Mouse (Mus musculus) neural tube, embryonic 11.5 days (tissue): ENCODE results near the gene Ascl2. TPM values are rescaled to one million over a fixed set of nuclear protein-coding genes. Genes with fewer than 3 reads are reported as not detected.
A peak's percentile ranks its signal among the peaks of the same experiment; 100 is the strongest.

Source experiments
- ATAC-seq: fragments of 200-750 bp; cut with Nextera tagmentation; 2 replicates; pipeline ENCODE4 v1.8.0; 2017; ENCODE audit warnings: moderate number of reproducible peaks, mild to moderate bottlenecking, moderate TSS enrichment, moderate library complexity; ENCODE audit not compliant: insufficient read depth, low FRiP score, low TSS enrichment
- DNase-seq: peaks from one replicate; pipeline ENCODE4 v3.0.0-alpha.2; 2015; ENCODE audit warnings: low spot score
- H3K27ac ChIP-seq: fragments of 300-500 bp; sonication (generic); 2 replicates; pipeline ENCODE4 v1.5.1; 2014; ENCODE audit warnings: low read depth, mild to moderate bottlenecking, low read length
- H3K27me3 ChIP-seq: fragments of 300-500 bp; sonication (generic); 2 replicates; pipeline ENCODE4 v1.6.1; 2014; ENCODE audit warnings: mild to moderate bottlenecking, low read length, mixed read lengths; ENCODE audit not compliant: control insufficient read depth, insufficient read depth
- H3K36me3 ChIP-seq: fragments of 300-500 bp; sonication (generic); 2 replicates; pipeline ENCODE4 v1.6.1; 2014; ENCODE audit warnings: mild to moderate bottlenecking, low read length, moderate library complexity, mixed read lengths; ENCODE audit not compliant: control insufficient read depth, insufficient read depth
- H3K4me1 ChIP-seq: fragments of 300-500 bp; sonication (generic); 2 replicates; pipeline ENCODE4 v1.6.1; 2014; ENCODE audit warnings: low read length, mixed read lengths; ENCODE audit not compliant: control insufficient read depth, insufficient read depth
- H3K4me2 ChIP-seq: fragments of 300-500 bp; sonication (generic); 2 replicates; pipeline ENCODE4 v1.6.1; 2014; ENCODE audit warnings: low read depth, mild to moderate bottlenecking, moderate library complexity
- H3K4me3 ChIP-seq: fragments of 300-500 bp; sonication (generic); 2 replicates; pipeline ENCODE4 v1.5.1; 2014; ENCODE audit warnings: low read depth, low read length
- H3K9ac ChIP-seq: fragments of 300-500 bp; sonication (generic); 2 replicates; pipeline ENCODE4 v1.6.1; 2014; ENCODE audit warnings: mild to moderate bottlenecking, low read length
- H3K9me3 ChIP-seq: fragments of 300-500 bp; sonication (generic); 2 replicates; pipeline ENCODE4 v1.6.1; 2016; ENCODE audit warnings: low read length; ENCODE audit not compliant: control insufficient read depth
- WGBS: fragments of 180-500 bp; shearing (Covaris S2); extraction: QIAGEN DNeasy Blood & Tissue Kit; methylation state at CpG from one replicate; pipeline ENCODE4 v1.1.7; 2014; 5-methylcytosine and 5-hydroxymethylcytosine counted together
- polyA plus RNA-seq: library from polyadenylated mRNA; unstranded; fragments of >200 nt; fragmentation: Nextera tagmentation; extraction: Ambion mirVana; gene quantifications from 2 replicates; pipeline ENCODE4 v1.2.1, GENCODE M21; 2014

The Ascl2 gene
- polyA plus RNA-seq, 1 experiment from 2014 or later: 0.66 TPM

DNA sequence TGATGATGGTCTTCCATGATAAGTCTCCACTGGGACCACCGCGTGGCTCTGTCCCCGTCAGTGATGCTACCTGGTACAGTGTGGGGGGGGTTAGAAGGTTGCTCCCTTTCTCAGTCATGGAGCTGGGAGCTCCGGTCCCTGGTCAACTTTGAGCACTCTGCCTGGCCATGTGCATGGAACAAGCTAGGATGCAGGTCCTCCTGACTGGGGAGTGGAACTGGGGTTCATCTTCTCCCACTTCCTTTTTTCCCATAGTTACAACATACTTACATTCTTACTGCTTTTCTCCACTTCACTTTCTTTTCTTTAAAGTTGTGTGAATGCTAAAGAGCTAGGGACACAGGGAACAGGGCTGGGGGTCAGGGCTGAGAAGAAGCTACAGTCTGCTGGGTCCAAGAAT is 16.1 kb upstream of the Ascl2 start:
- Histone ChIP-seq H3K4me1 (no peaks in the 10 kb centered on the region), H3K27me3 (no peaks in the 10 kb centered on the region), H3K27ac (no peak overlapping the region), H3K9me3 (no peaks in the 10 kb centered on the region), H3K4me3 (no peak overlapping the region), H3K36me3 (no peaks in the 10 kb centered on the region), H3K9ac (no peak overlapping the region), H3K4me2 (no peak overlapping the region)
- WGBS: 93% methylated on average over 4 of the region's 4 CpGs
- no peak for DNase-seq
- no peak for ATAC-seq

DNA sequence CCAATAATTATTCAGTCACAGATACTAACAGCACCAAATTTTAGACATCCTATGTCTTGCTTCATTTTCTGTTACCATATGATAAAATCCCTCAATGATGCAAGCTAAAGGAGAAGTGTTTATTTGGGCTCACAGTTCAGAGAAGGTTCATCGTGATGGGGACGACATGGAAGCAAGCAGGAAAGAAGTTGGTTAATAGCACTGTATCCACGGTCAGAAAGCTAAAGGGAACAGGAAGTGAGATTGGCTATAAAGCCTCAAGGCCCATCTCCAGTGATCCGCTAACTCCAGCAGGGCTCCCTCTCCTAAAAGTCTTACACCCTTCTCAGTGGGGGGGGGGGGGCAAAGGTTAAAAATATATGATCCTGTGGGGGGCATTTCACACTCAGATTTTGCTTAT is 12.8 kb upstream of the Ascl2 start:
- ATAC-seq: no peak
- H3K9me3 ChIP-seq: no peaks in the 10 kb centered on the region
- no peak for DNase-seq
- no peak overlapping the region for H3K9ac ChIP-seq
- no peaks in the 10 kb centered on the region for H3K4me1 ChIP-seq
- H3K27ac ChIP-seq: no peak overlapping the region
- no peaks in the 10 kb centered on the region for H3K27me3 ChIP-seq
- no peak overlapping the region for H3K4me3 ChIP-seq
- 75% methylated on average over 4 of the region's 4 CpGs for WGBS
- no peak overlapping the region for H3K4me2 ChIP-seq
- H3K36me3 ChIP-seq: no peaks in the 10 kb centered on the region

DNA sequence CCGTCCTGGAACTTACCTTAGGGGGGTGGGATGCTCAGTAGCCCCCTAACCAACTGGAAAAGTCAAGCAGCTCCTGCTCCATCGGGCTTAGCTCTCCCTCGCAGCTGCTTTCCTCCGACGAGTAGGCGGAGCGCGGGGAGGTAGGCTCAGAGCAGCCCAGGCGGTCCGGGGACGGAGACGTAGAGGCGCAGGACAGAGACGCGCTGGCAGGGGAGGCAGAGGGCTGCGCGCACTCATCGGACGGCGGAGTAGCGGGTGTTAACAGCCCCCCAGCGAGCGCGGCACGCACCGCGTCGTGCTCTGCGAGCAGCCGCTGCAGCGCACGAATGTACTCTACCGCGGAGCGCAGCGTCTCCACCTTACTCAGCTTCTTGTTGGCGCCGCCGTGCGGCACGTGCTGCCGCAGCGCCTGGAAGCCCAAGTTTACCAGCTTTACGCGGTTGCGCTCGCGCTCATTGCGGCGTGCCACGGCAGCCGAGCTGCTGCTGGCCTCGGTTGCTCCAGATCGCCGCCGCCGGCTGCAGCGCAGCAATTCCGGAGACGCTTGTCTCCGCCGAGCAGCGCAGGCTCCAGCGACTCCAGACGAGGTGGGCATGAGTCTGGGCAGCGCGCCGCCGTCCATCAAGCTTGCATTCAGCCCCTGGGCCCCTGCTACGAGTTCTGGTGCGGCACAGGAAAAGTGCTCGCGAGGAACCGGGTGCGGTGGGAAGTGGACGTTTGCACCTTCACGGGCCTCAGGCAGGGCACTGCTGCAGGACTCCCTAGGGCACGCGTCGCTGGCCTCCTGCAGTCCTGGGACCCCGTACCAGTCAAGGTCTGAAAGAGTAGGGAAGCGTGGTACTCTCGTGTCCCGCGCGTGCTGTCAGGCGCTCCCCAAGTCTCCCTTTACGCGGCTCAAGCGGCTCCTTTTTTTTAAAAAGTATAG is 918 bp downstream of the Ascl2 start:
- Histone ChIP-seq H3K9ac (peak overlapping the region; percentile 29), H3K4me2 (peak overlapping the region; percentile 86), H3K4me1 (peaks cover 12% of the 10 kb centered on the region; the same call in 1 of the 2 replicates), H3K4me3 (peak overlapping the region; percentile 40), H3K27ac (no peak overlapping the region), H3K36me3 (no peaks in the 10 kb centered on the region), H3K27me3 (peaks cover 49% of the 10 kb centered on the region), H3K9me3 (no peaks in the 10 kb centered on the region)
- WGBS: under 1% methylated on average over 88 of the region's 90 CpGs
- DNase-seq (peak; percentile 82), ATAC-seq (0 out of 2 replicates have a peak, but pooled peaks have one; percentile 58)

DNA sequence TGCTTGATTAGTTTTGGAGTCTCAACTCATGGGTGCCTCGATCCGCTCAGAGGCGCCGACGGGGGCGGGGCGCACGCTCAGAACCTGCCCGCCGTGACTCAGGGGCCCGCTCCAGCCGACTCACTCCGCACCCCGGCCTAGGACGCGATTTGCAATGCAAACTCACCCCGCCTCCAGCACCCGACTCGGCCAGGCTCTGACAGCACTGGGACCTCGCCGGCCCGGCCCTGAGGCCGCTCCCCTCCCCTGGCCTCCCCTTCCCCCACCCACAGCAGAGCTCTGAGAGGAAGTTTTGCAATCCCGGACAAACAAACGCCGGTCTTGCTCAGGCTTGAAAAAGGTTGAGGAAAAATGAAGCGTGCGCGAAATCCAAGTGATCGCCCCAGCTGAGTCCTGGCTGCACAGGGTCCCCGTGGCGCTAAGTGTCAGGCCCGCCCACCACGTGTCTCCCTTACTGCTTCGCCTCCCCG is 1.6 kb downstream of the Ascl2 start:
- H3K4me3 ChIP-seq: peak overlapping the region; percentile 40
- WGBS: under 1% methylated on average over 35 of the region's 36 CpGs
- peak overlapping the region; percentile 29 for H3K9ac ChIP-seq
- no peaks in the 10 kb centered on the region for H3K36me3 ChIP-seq
- H3K9me3 ChIP-seq: no peaks in the 10 kb centered on the region
- ATAC-seq (0 out of 2 replicates have a peak, but pooled peaks have one; percentile 38), DNase-seq (no peak)
- H3K4me2 ChIP-seq: peak overlapping the region; percentile 86
- peaks cover 49% of the 10 kb centered on the region for H3K27me3 ChIP-seq
- no peak overlapping the region for H3K27ac ChIP-seq
- H3K4me1 ChIP-seq: peaks cover 12% of the 10 kb centered on the region; the same call in 1 of the 2 replicates

DNA sequence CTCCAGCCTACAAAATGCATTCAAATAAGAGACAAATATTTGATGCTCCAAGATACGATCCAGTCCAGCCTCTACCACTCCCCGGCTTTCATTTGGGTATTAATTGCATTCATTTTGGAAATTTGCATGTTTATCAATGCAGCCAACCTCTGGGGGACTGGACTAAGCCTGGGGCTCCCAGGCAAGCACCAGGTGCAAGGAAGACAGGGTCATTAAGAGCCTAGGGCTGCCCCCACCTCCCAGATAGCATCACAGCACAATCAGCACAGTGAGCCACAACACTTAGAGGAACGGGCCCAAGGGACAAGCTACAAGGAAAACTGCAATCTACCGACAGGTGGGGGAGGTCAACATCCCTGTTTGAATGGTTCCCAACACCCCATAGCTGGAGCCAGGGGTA is 9.3 kb downstream of the Ascl2 start:
- 78% methylated on average over 4 of the region's 4 CpGs for WGBS
- ATAC-seq (no peak), DNase-seq (no peak)
- no peaks in the 10 kb centered on the region for H3K4me1 ChIP-seq
- H3K27me3 ChIP-seq: no peaks in the 10 kb centered on the region
- no peak overlapping the region for H3K27ac ChIP-seq
- no peaks in the 10 kb centered on the region for H3K9me3 ChIP-seq
- H3K4me2 ChIP-seq: no peak overlapping the region
- H3K4me3 ChIP-seq: no peak overlapping the region
- no peaks in the 10 kb centered on the region for H3K36me3 ChIP-seq
- no peak overlapping the region for H3K9ac ChIP-seq

DNA sequence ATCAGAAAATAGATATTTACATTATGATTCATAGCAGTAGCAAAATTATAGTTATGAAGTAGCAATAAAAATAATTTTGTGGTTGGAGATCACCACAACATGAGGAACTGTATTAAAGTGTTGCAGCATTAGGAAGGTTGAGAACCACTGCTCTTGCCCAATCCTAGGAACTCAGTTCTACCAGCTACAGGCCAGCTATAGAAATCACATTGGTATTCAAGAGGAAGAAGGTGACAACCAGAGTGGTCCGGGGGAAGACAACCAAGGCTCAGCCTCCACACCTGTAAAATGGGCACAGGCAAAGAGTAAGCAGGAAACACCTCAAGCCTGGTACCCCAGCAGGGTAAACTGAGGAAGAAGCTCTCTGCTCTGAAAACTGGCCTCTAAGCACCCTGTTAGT is 10.2 kb downstream of the Ascl2 start:
- no peak for ATAC-seq
- Histone ChIP-seq H3K9me3 (no peaks in the 10 kb centered on the region), H3K4me3 (no peak overlapping the region), H3K27ac (no peak overlapping the region), H3K4me2 (no peak overlapping the region), H3K27me3 (no peaks in the 10 kb centered on the region), H3K4me1 (no peaks in the 10 kb centered on the region), H3K9ac (no peak overlapping the region), H3K36me3 (no peaks in the 10 kb centered on the region)
- DNase-seq: no peak
- 89% methylated on average over 1 of the region's 1 CpGs for WGBS

DNA sequence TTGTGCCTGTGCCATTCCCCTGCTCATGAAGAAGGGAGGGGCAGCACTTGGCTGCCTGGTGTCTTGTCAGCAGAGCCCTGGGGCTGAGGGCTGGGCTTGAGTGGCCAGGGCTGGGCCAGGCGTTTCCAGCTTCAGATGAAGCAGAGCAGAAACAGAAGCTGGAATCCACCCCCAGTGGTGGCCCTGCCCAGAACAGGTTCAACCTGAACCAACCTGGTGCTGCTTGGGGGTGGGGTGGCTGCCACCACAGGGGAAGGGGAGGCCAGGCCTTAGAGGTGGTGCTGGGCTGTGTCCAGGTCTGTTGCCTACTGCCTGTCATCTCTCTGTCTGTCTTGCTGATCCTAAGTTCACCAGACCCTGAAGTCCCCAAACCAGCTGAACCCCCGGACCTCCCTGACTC is 13.0 kb downstream of the Ascl2 start:
- no peaks in the 10 kb centered on the region for H3K36me3 ChIP-seq
- H3K9me3 ChIP-seq: no peaks in the 10 kb centered on the region
- H3K4me2 ChIP-seq: no peak overlapping the region
- no peak overlapping the region for H3K27ac ChIP-seq
- no peak overlapping the region for H3K9ac ChIP-seq
- WGBS: 84% methylated on average over 2 of the region's 2 CpGs
- H3K4me3 ChIP-seq: no peak overlapping the region
- H3K27me3 ChIP-seq: no peaks in the 10 kb centered on the region
- no peak for ATAC-seq
- H3K4me1 ChIP-seq: no peaks in the 10 kb centered on the region
- DNase-seq: no peak

DNA sequence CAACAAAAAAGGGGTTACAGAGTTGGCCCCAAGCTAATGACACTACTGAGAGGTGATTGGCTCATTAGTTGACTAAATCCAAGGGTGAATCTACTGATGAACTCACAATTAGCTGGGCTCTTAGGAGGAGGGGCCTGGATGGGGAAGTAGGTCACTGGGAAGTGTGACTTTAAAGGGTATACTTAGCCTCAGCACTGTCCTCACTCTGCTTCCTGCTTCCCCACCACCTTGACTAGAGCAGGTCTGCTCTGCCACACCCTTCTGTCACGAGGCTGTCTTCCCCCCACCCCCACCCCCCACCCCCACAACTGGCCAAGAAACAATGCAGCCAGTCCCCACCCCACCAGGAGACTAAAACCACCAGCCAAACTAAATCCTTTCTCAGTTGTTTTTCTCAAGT is 19.5 kb downstream of the Ascl2 start:
- no peak for DNase-seq
- 9% methylated on average over 1 of the region's 1 CpGs for WGBS
- H3K4me1 ChIP-seq: no peaks in the 10 kb centered on the region

DNA sequence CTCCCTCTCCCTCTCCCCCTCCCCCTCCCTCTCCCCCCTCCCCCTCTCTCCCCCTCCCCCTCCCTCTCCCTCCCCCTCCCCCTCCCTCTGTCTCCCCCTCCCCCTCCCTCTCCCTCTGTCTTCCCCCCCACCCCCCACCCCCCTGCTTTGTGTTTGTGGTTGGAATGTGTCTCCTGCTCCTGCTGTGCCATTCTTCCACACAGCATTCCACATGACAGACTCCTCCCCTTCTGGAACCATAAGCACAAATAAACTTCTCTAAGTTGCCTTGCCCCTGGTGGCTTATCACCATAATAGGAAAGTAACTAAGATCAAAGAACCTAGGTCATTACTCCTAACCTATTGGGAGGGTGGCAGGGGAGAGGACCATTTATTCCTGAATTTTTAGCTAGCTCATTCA is 31.4 kb downstream of the Ascl2 start:
- Histone ChIP-seq H3K9ac (no peak overlapping the region), H3K4me2 (no peak overlapping the region), H3K36me3 (no peaks in the 10 kb centered on the region), H3K4me3 (no peak overlapping the region), H3K9me3 (no peaks in the 10 kb centered on the region), H3K27ac (no peak overlapping the region), H3K27me3 (no peaks in the 10 kb centered on the region), H3K4me1 (no peaks in the 10 kb centered on the region)
- DNase-seq (no peak), ATAC-seq (no peak)

More for the DNA sequence above, 19.5 kb downstream of the Ascl2 start:
- ATAC-seq: no peak
- H3K9me3 ChIP-seq: no peaks in the 10 kb centered on the region
- no peaks in the 10 kb centered on the region for H3K36me3 ChIP-seq
- no peak overlapping the region for H3K27ac ChIP-seq
- no peak overlapping the region for H3K9ac ChIP-seq
- H3K4me2 ChIP-seq: no peak overlapping the region
- H3K27me3 ChIP-seq: no peaks in the 10 kb centered on the region
- no peak overlapping the region for H3K4me3 ChIP-seq
